Mouse (Mus musculus): ENCODE results near the gene Pi4k2a. TPM values are rescaled to one million over a fixed set of nuclear protein-coding genes. Genes with fewer than 3 reads are reported as not detected.

Gene Pi4k2a
- total and polyA plus RNA-seq, 3 experiments: 7.0 to 23.9 (median 10.0) TPM

GRCm38 (mm10) chr19:42151990-42152389 is 61.7 kb downstream of the Pi4k2a start:
- H3K9ac ChIP-seq (ENCODE audit: insufficient read depth, low read depth): no peak overlapping the region
- TF ChIP-seq SMC3 (IDR thresholded peaks at IDR 0.05; ENCODE audit: low read depth, low read length) (peak; percentile 59), ZNF384 (IDR thresholded peaks at IDR 0.05; ENCODE audit: low read depth, low read length) (no peak), POLR2A (IDR thresholded peaks at IDR 0.05; ENCODE audit: low read depth, low read length) (no peak), CTCF (conservative IDR thresholded peaks at IDR 0.05 in 1 of 2, IDR thresholded peaks at IDR 0.05 in 1 of 2; ENCODE audit: low read depth in 2 of 2, low read length in 2 of 2) (peak; percentile 79 to 80), HCFC1 (IDR thresholded peaks at IDR 0.05; ENCODE audit: low read depth, low read length) (no peak), RCOR1 (conservative IDR thresholded peaks at IDR 0.05; ENCODE audit: low read depth, low read length) (no peak), RAD21 (IDR thresholded peaks at IDR 0.05; ENCODE audit: low read depth, low read length) (peak; percentile 62), KAT2A (IDR thresholded peaks at IDR 0.05; ENCODE audit: insufficient replicate concordance, low read length) (no peak)
- H3K79me2 ChIP-seq (replicated peaks; ENCODE audit: control insufficient read depth, extremely low read depth, insufficient read depth, poor library complexity, severe bottlenecking): no peaks in the 10 kb centered on the region
- no peak overlapping the region for H3K4me2 ChIP-seq (ENCODE audit: insufficient read depth, low read depth, poor library complexity, severe bottlenecking)
- DNase-seq (ENCODE audit: extremely low read depth): peak; percentile 65
- dilution Hi-C loops (cut with MboI; ENCODE audit: extremely low pct_ligation_motif_present, extremely low pct_unique_long_range_greater_than_20kb, low sequenced_read_pairs) (no loop called here), in situ Hi-C loops (cut with MboI; ENCODE audit: low pct_ligation_motif_present, low pct_unique_long_range_greater_than_20kb, low sequenced_read_pairs) (no loop called here)
- peaks cover 7% of the 10 kb centered on the region for H3K27me3 ChIP-seq (replicated peaks)
- H3K4me3 ChIP-seq (replicated peaks in 1 of 3; ENCODE audit: low read depth in 2 of 3, low read length in 2 of 3, poor library complexity in 1 of 3): no peak overlapping the region
- no peaks in the 10 kb centered on the region for H3K36me3 ChIP-seq (replicated peaks in 1 of 2; ENCODE audit: control insufficient read depth in 1 of 2, insufficient read depth in 1 of 2, low read length in 1 of 2)
- H3K4me1 ChIP-seq (ENCODE audit: control insufficient read depth in 1 of 2, insufficient read depth in 2 of 2): 0 out of 4 replicates have a peak, but pooled peaks cover 0 to 3% of the 10 kb centered on the region in 2 experiments
- no peak overlapping the region for H3K27ac ChIP-seq (ENCODE audit: insufficient read depth, low read depth)
- H3K9me3 ChIP-seq (replicated peaks; ENCODE audit: low read length): peaks cover 11% of the 10 kb centered on the region

- peaks cover 3 to 10% of the 10 kb centered on the region in 2 experiments; a peak in 3 of 4 replicates for H3K4me1 ChIP-seq (ENCODE audit: control insufficient read depth in 1 of 2, insufficient read depth in 2 of 2)
- peak overlapping the region; percentile 17 for H3K9ac ChIP-seq (ENCODE audit: insufficient read depth, low read depth)
- H3K27me3 ChIP-seq (replicated peaks): peaks cover 7% of the 10 kb centered on the region
- no peak for TF ChIP-seq JUND (conservative IDR thresholded peaks at IDR 0.05; ENCODE audit: low read depth, low read length)
- no peak for TF ChIP-seq MAX (IDR thresholded peaks at IDR 0.05; ENCODE audit: low read length)
- no peak for TF ChIP-seq MAFK (IDR thresholded peaks at IDR 0.05; ENCODE audit: insufficient replicate concordance, low read length)
- TF ChIP-seq UBTF (IDR thresholded peaks at IDR 0.05; ENCODE audit: low read depth, low read length): no peak
- TF ChIP-seq IRF4 (IDR thresholded peaks at IDR 0.05; ENCODE audit: low read depth, low read length): 0 out of 2 replicates have a peak, but pooled peaks have one; percentile 12
- TF ChIP-seq PAX5 (IDR thresholded peaks at IDR 0.05; ENCODE audit: low read length): no peak
- 0 out of 2 replicates have a peak, but pooled peaks have one; percentile 23 for TF ChIP-seq TCF12 (IDR thresholded peaks at IDR 0.05; ENCODE audit: low read depth, low read length)
- no peak for TF ChIP-seq RAD21 (IDR thresholded peaks at IDR 0.05; ENCODE audit: low read depth, low read length)
- no peak for TF ChIP-seq NRF1 (IDR thresholded peaks at IDR 0.05; ENCODE audit: low read depth, low read length)
- peak; percentile 58 for TF ChIP-seq ELF1 (IDR thresholded peaks at IDR 0.05; ENCODE audit: low read depth, low read length)
- no peak for TF ChIP-seq CHD2 (IDR thresholded peaks at IDR 0.05; ENCODE audit: low read length)
- 0 out of 2 replicates have a peak, but pooled peaks have one; percentile 34 for TF ChIP-seq POLR2A (IDR thresholded peaks at IDR 0.05; ENCODE audit: low read depth, low read length)
- TF ChIP-seq ZNF384 (IDR thresholded peaks at IDR 0.05; ENCODE audit: low read depth, low read length): peak; percentile 81
- no peak for TF ChIP-seq MXI1 (IDR thresholded peaks at IDR 0.05; ENCODE audit: low read depth, low read length)
- TF ChIP-seq POLR2AphosphoS2 (IDR thresholded peaks at IDR 0.05; ENCODE audit: low read depth, low read length): no peak
- TF ChIP-seq TBP (conservative IDR thresholded peaks at IDR 0.05; ENCODE audit: low read depth, low read length): no peak
- no peaks in the 10 kb centered on the region for H3K79me2 ChIP-seq (replicated peaks; ENCODE audit: control insufficient read depth, extremely low read depth, insufficient read depth, poor library complexity, severe bottlenecking)
- H3K27ac ChIP-seq (ENCODE audit: insufficient read depth, low read depth): peak overlapping the region; percentile 72
- peak overlapping the region; percentile 47; the same call in 1 of the 2 replicates for H3K4me2 ChIP-seq (ENCODE audit: insufficient read depth, low read depth, poor library complexity, severe bottlenecking)
- peak; percentile 61 for DNase-seq (ENCODE audit: extremely low read depth)
- no peaks in the 10 kb centered on the region for H3K9me3 ChIP-seq (replicated peaks; ENCODE audit: low read length)
- dilution Hi-C loops (cut with MboI; ENCODE audit: extremely low pct_ligation_motif_present, extremely low pct_unique_long_range_greater_than_20kb, low sequenced_read_pairs): no loop called here
- H3K4me3 ChIP-seq (replicated peaks in 1 of 3; ENCODE audit: low read depth in 2 of 3, low read length in 2 of 3, poor library complexity in 1 of 3): peak overlapping the region in 1 of 3 experiments; percentile 29
- H3K36me3 ChIP-seq (replicated peaks in 1 of 2; ENCODE audit: control insufficient read depth in 1 of 2, insufficient read depth in 1 of 2, low read length in 1 of 2): no peaks in the 10 kb centered on the region
- in situ Hi-C loops (cut with MboI; ENCODE audit: low pct_ligation_motif_present, low pct_unique_long_range_greater_than_20kb, low sequenced_read_pairs): no loop called here
Observed at GRCm38 (mm10) chr19:42157493-42158237, 67.4 kb downstream of the Pi4k2a start.
